Mouse (Mus musculus) ES-Bruce4 (cell line): ENCODE measurements around the gene Sdf2l1. TPM values are rescaled to one million over a fixed set of nuclear protein-coding genes. Genes with fewer than 3 reads are reported as not detected.

Source experiments
- H3K27ac ChIP-seq: 2 replicates; pipeline ENCODE4 v1.5.1; 2012; ENCODE audit warnings: low read length, inconsistent platforms; ENCODE audit not compliant: insufficient read depth
- H3K27me3 ChIP-seq: 2 replicates; pipeline ENCODE4 v1.6.1; 2012; ENCODE audit warnings: mild to moderate bottlenecking, low read length, inconsistent platforms; ENCODE audit not compliant: control insufficient read depth, poor library complexity, insufficient read depth, severe bottlenecking
- H3K36me3 ChIP-seq: 2 replicates; pipeline ENCODE4 v1.6.1; 2012; ENCODE audit warnings: inconsistent platforms, mild to moderate bottlenecking, low read length, moderate library complexity; ENCODE audit not compliant: control insufficient read depth, poor library complexity, insufficient read depth, severe bottlenecking
- H3K4me1 ChIP-seq: one replicate; pipeline ENCODE4 v1.8.1; 2011; ENCODE audit warnings: low read length; ENCODE audit not compliant: control insufficient read depth, insufficient read depth
- H3K4me3 ChIP-seq: 2 replicates; pipeline ENCODE4 v1.5.1; 2011; ENCODE audit warnings: low read depth, mild to moderate bottlenecking, low read length
- H3K9ac ChIP-seq: 2 replicates; pipeline ENCODE4 v1.6.1; 2012; ENCODE audit warnings: low read depth, mild to moderate bottlenecking, inconsistent platforms; ENCODE audit not compliant: poor library complexity, severe bottlenecking
- H3K9me3 ChIP-seq: replicated peaks from 2 replicates; pipeline ENCODE4 v1.6.1; 2012; ENCODE audit warnings: mild to moderate bottlenecking, low read length, inconsistent platforms; ENCODE audit not compliant: control insufficient read depth, poor library complexity, insufficient read depth, severe bottlenecking
- CTCF ChIP-seq: IDR thresholded peaks from one replicate; pipeline ENCODE4 v1.8.1; 2011; ENCODE audit warnings: low read depth, low read length
- EP300 ChIP-seq: IDR thresholded peaks from 2 replicates; pipeline ENCODE4 v1.6.1; 2011; ENCODE audit warnings: low read depth, low read length; ENCODE audit not compliant: insufficient read depth
- POLR2A ChIP-seq: IDR thresholded peaks from one replicate; pipeline ENCODE4 v1.8.1; 2011; ENCODE audit warnings: low read length; ENCODE audit not compliant: insufficient read depth
- polyA plus RNA-seq: library from polyadenylated mRNA; stranded (reverse); fragments of >200 nt; gene quantifications from 2 replicates; pipeline ENCODE4 v1.2.4, GENCODE M21; 2011; ENCODE audit warnings: low read depth; ENCODE audit not compliant: missing spikeins, insufficient read depth, insufficient read length

The Sdf2l1 gene
- polyA plus RNA-seq, 1 experiment: 21.0 TPM

GRCm38 (mm10) chr16:17086669-17087193 lies 45.5 kb downstream of the Sdf2l1 start:
- no peaks in the 10 kb centered on the region for H3K27me3 ChIP-seq
- H3K27ac ChIP-seq: no peak overlapping the region
- H3K9me3 ChIP-seq: no peaks in the 10 kb centered on the region
- H3K4me3 ChIP-seq: no peak overlapping the region
- H3K9ac ChIP-seq: no peak overlapping the region
- no peak for TF ChIP-seq CTCF
- no peak for TF ChIP-seq EP300
- no peak for TF ChIP-seq POLR2A
- peaks cover 23% of the 10 kb centered on the region for H3K36me3 ChIP-seq
- no peaks in the 10 kb centered on the region for H3K4me1 ChIP-seq

GRCm38 (mm10) chr16:17086241-17086640 lies 45.9 kb downstream of the Sdf2l1 start:
- Histone ChIP-seq H3K9ac (no peak overlapping the region), H3K36me3 (peaks cover 23% of the 10 kb centered on the region), H3K9me3 (no peaks in the 10 kb centered on the region), H3K27ac (no peak overlapping the region), H3K4me3 (no peak overlapping the region), H3K27me3 (no peaks in the 10 kb centered on the region), H3K4me1 (no peaks in the 10 kb centered on the region)
- TF ChIP-seq CTCF (no peak), POLR2A (no peak), EP300 (no peak)

- Histone ChIP-seq H3K36me3 (peaks cover 17% of the 10 kb centered on the region), H3K27ac (no peak overlapping the region), H3K4me1 (no peaks in the 10 kb centered on the region), H3K4me3 (no peak overlapping the region), H3K27me3 (no peaks in the 10 kb centered on the region), H3K9ac (no peak overlapping the region), H3K9me3 (no peaks in the 10 kb centered on the region)
- TF ChIP-seq POLR2A (no peak), CTCF (no peak), EP300 (no peak)
Observed at GRCm38 (mm10) chr16:17085636-17086035, 46.5 kb downstream of the Sdf2l1 start.

- Histone ChIP-seq H3K9me3 (no peaks in the 10 kb centered on the region), H3K4me3 (no peak overlapping the region), H3K4me1 (no peaks in the 10 kb centered on the region), H3K27ac (no peak overlapping the region), H3K27me3 (no peaks in the 10 kb centered on the region), H3K9ac (no peak overlapping the region), H3K36me3 (0 out of 2 replicates have a peak, but pooled peaks cover 2% of the 10 kb centered on the region)
- no peak for TF ChIP-seq POLR2A
- no peak for TF ChIP-seq CTCF
- no peak for TF ChIP-seq EP300
Observed at GRCm38 (mm10) chr16:17082121-17082792, 49.9 kb downstream of the Sdf2l1 start.

Other genes starting within 250 kb of the Sdf2l1 start
- 26.5 and 27.5 TPM in 2 replicates for gene Ppm1f, start 235.9 kb downstream of the Sdf2l1 start, polyA plus RNA-seq
- 327 and 351 TPM in 2 replicates for gene Mapk1, start 149.0 kb downstream of the Sdf2l1 start, polyA plus RNA-seq
- 6.9 and 11.0 TPM in 2 replicates for gene Ypel1, start 62.7 kb downstream of the Sdf2l1 start, polyA plus RNA-seq
- gene Ppil2, start 21.1 kb downstream of the Sdf2l1 start, polyA plus RNA-seq: 128 and 139 TPM in 2 replicates
- gene 2610318N02Rik, start 7.2 kb downstream of the Sdf2l1 start, polyA plus RNA-seq: 44.0 and 55.6 TPM in 2 replicates
- 15.3 and 15.5 TPM in 2 replicates for gene Ydjc, start 12.2 kb upstream of the Sdf2l1 start, polyA plus RNA-seq
- 1.5 and 1.7 TPM in 2 replicates for gene Ccdc116, start 14.8 kb upstream of the Sdf2l1 start, polyA plus RNA-seq
- 203 and 207 TPM in 2 replicates for gene Ube2l3, start 70.3 kb upstream of the Sdf2l1 start, polyA plus RNA-seq
- gene Rimbp3, start 76.2 kb upstream of the Sdf2l1 start, polyA plus RNA-seq: 0.63 and 0.90 TPM in 2 replicates
- 40.9 and 43.5 TPM in 2 replicates for gene Hic2, start 101.2 kb upstream of the Sdf2l1 start, polyA plus RNA-seq
- 9.6 and 10.5 TPM in 2 replicates for gene Tmem191c, start 143.7 kb upstream of the Sdf2l1 start, polyA plus RNA-seq
- gene Serpind1, start 199.0 kb upstream of the Sdf2l1 start, polyA plus RNA-seq: not detected in 2 replicates